In the genomic region with DNA sequence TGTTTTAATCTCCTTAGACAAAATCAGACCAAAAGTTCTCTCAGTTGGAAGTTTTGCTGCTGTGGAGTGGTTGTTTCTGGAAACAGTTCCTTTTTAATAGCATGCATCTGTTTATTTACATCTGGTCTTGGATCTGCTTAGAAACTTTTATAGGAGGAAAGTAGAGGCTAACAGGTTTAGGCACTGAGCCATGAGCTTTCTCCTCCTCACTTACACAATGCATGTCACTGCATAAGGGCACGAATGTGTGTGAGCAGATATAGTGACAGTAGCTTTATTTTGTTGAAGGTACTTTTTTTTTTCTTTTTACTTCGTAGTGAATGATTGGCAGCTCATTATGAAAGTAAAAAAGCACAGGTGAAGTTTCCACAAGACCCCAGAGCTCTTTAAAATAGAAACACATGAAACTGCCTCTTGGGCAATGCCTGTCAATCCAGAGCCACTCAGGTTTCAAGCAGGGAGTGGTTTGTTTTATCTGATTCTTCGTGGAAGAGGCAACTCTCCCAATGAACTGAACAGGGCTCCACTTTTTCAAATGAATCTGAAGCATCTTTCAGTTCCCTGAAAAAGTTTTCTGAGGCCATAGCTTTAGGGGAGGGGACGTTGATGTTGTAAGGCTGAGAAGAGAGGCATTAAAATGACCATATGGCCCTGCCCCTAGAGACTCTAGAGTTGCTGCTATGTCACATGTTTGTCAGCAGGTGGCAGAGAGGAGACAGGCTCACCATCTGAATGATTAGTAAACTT, we compare ENCODE assay signal across 8 mouse cellular contexts.
DNase-seq lines count a peak whose midpoint lies in the region; ATAC-seq and TF ChIP-seq lines count a peak whose summit lies in the region.

No protein-coding gene starts in this region.

- H3K27ac ChIP-seq in heart, postnatal 0 days (ENCODE audit: low read depth): no peak overlapping the region
- no peak overlapping the region for H3K27ac ChIP-seq in heart, embryonic 10.5 days
- H3K27ac ChIP-seq in forebrain, embryonic 16.5 days (ENCODE audit: low read length): no peak overlapping the region
- no peak overlapping the region for H3K27ac ChIP-seq in limb, embryonic 15.5 days

- H3K9ac ChIP-seq in heart, postnatal 0 days (replicated peaks; ENCODE audit: low read depth, low read length): no peak overlapping the region
- H3K9ac ChIP-seq in forebrain, embryonic 16.5 days (replicated peaks; ENCODE audit: low read depth, low read length): no peak overlapping the region
- no peak overlapping the region for H3K9ac ChIP-seq in limb, embryonic 15.5 days

- TF ChIP-seq CTCF in heart, postnatal 0 days (IDR thresholded peaks at IDR 0.05; ENCODE audit: low read depth): peak; percentile 65

- H3K36me3 ChIP-seq in heart, postnatal 0 days (replicated peaks; ENCODE audit: control insufficient read depth, insufficient read depth, low read length): no peaks in the 10 kb centered on the region
- no peaks in the 10 kb centered on the region for H3K36me3 ChIP-seq in heart, embryonic 10.5 days
- no peaks in the 10 kb centered on the region for H3K36me3 ChIP-seq in forebrain, embryonic 16.5 days (ENCODE audit: control insufficient read depth, insufficient read depth)
- H3K36me3 ChIP-seq in limb, embryonic 15.5 days: no peaks in the 10 kb centered on the region

- no peak for TF ChIP-seq EP300 in heart, postnatal 0 days (IDR thresholded peaks at IDR 0.05; ENCODE audit: low read depth)

- no peaks in the 10 kb centered on the region for H3K4me1 ChIP-seq in heart, postnatal 0 days (ENCODE audit: control insufficient read depth, insufficient read depth)
- peaks cover 14% of the 10 kb centered on the region; the same call in 1 of the 2 replicates for H3K4me1 ChIP-seq in heart, embryonic 10.5 days
- H3K4me1 ChIP-seq in forebrain, embryonic 16.5 days (replicated peaks; ENCODE audit: control insufficient read depth, insufficient read depth, low read length): no peaks in the 10 kb centered on the region
- peaks cover 6% of the 10 kb centered on the region; the same call in 1 of the 2 replicates for H3K4me1 ChIP-seq in limb, embryonic 15.5 days

- intact Hi-C loops in gastrocnemius, postnatal 14 days (cut with DNase I; ENCODE audit: low total_unique reads): no loop called here

- no peaks in the 10 kb centered on the region for H3K9me3 ChIP-seq in heart, postnatal 0 days (replicated peaks; ENCODE audit: control insufficient read depth, low read length)
- no peaks in the 10 kb centered on the region for H3K9me3 ChIP-seq in heart, embryonic 10.5 days
- no peaks in the 10 kb centered on the region for H3K9me3 ChIP-seq in forebrain, embryonic 16.5 days (ENCODE audit: control insufficient read depth, low read length)
- no peaks in the 10 kb centered on the region for H3K9me3 ChIP-seq in limb, embryonic 15.5 days

- 0 out of 2 replicates have a peak, but pooled peaks have one; percentile 20 for ATAC-seq in heart, postnatal 0 days (ENCODE audit: insufficient read depth, low read depth)
- ATAC-seq in forebrain, embryonic 16.5 days: peak; percentile 58; the same call in 1 of the 2 replicates
- ATAC-seq in limb, embryonic 15.5 days (ENCODE audit: insufficient number of reproducible peaks, low FRiP score, low TSS enrichment, low read depth): 0 out of 2 replicates have a peak, but pooled peaks have one; percentile 22
- ATAC-seq in neutrophil, adult 5-6 weeks (ENCODE audit: extremely low read depth, insufficient number of reproducible peaks, low FRiP score, poor library complexity, severe bottlenecking): peak; percentile 46; the same call in 1 of the 2 replicates

- DNase-seq in heart, postnatal 0 days (ENCODE audit: low spot score): peak; percentile 35
- no peak for DNase-seq in heart, embryonic 10.5 days (ENCODE audit: low spot score)
- DNase-seq in MEL-GATA-1-ER (ENCODE audit: extremely low read depth, low read depth): peak; percentile 41
- no peak for DNase-seq in gastrocnemius, postnatal 14 days
- no peak for DNase-seq in right cerebral cortex, postnatal 10 days (ENCODE audit: low spot score in 2 of 2)

- H3K27me3 ChIP-seq in heart, postnatal 0 days (ENCODE audit: control insufficient read depth, insufficient read depth, low read length): no peaks in the 10 kb centered on the region
- no peaks in the 10 kb centered on the region for H3K27me3 ChIP-seq in heart, embryonic 10.5 days (ENCODE audit: insufficient read depth, poor library complexity, severe bottlenecking)
- no peaks in the 10 kb centered on the region for H3K27me3 ChIP-seq in forebrain, embryonic 16.5 days (replicated peaks; ENCODE audit: control insufficient read depth, insufficient read depth, low read length)
- H3K27me3 ChIP-seq in limb, embryonic 15.5 days: no peaks in the 10 kb centered on the region

- H3K4me3 ChIP-seq in heart, postnatal 0 days (ENCODE audit: low read depth, low read length): no peak overlapping the region
- no peak overlapping the region for H3K4me3 ChIP-seq in heart, embryonic 10.5 days
- H3K4me3 ChIP-seq in forebrain, embryonic 16.5 days (replicated peaks; ENCODE audit: low read length): no peak overlapping the region
- no peak overlapping the region for H3K4me3 ChIP-seq in limb, embryonic 15.5 days

- WGBS in heart, postnatal 0 days: 29% methylated on average over 4 of the region's 4 CpGs
- 39% methylated on average over 4 of the region's 4 CpGs for WGBS in heart, embryonic 10.5 days
- WGBS in forebrain, embryonic 16.5 days: 39% methylated on average over 4 of the region's 4 CpGs
- 7% methylated on average over 4 of the region's 4 CpGs for WGBS in limb, embryonic 15.5 days

- H3K4me2 ChIP-seq in heart, postnatal 0 days (ENCODE audit: low read depth, low read length): no peak overlapping the region
- no peak overlapping the region for H3K4me2 ChIP-seq in forebrain, embryonic 16.5 days (ENCODE audit: low read length)
- H3K4me2 ChIP-seq in limb, embryonic 15.5 days: no peak overlapping the region

Comparison
In these comparisons a context has a peak if more than half of its experiments do, and no peak if none do; other contexts are left out.
1. DNase-seq: peak in heart, postnatal 0 days (single experiment) and MEL-GATA-1-ER (single experiment); none in heart, embryonic 10.5 days (single experiment), gastrocnemius, postnatal 14 days (single experiment) and right cerebral cortex, postnatal 10 days (0 of 2).
2. Peak in every context shown above with its lines, with median percentiles within 50 percentile points of each other: ATAC-seq.